Mouse (Mus musculus) hindbrain, embryonic 12.5 days (tissue): ENCODE data around the gene Carns1. TPM values are rescaled to one million over a fixed set of nuclear protein-coding genes. Genes with fewer than 3 reads are reported as not detected.

Experiments
- ATAC-seq: fragments of 200-750 bp; cut with Nextera tagmentation; 2 replicates; pipeline ENCODE4 v1.8.0; 2017; ENCODE audit warnings: moderate TSS enrichment; ENCODE audit not compliant: low FRiP score
- H3K27ac ChIP-seq: fragments of 300-500 bp; sonication (generic); 2 replicates; pipeline ENCODE4 v1.5.1; 2016; ENCODE audit warnings: mild to moderate bottlenecking
- H3K27me3 ChIP-seq: fragments of 300-500 bp; sonication (generic); 2 replicates; pipeline ENCODE4 v1.6.1; 2016; ENCODE audit warnings: mild to moderate bottlenecking
- H3K36me3 ChIP-seq: fragments of 300-500 bp; sonication (generic); 2 replicates; pipeline ENCODE4 v1.6.1; 2016; ENCODE audit warnings: mild to moderate bottlenecking
- H3K4me1 ChIP-seq: fragments of 300-500 bp; sonication (generic); 2 replicates; pipeline ENCODE4 v1.6.1; 2016
- H3K4me2 ChIP-seq: fragments of 300-500 bp; sonication (generic); replicated peaks from 2 replicates; pipeline ENCODE4 v1.6.1; 2016; ENCODE audit warnings: mild to moderate bottlenecking
- H3K4me3 ChIP-seq: fragments of 300-500 bp; sonication (generic); 2 replicates; pipeline ENCODE4 v1.5.1; 2016; ENCODE audit warnings: mild to moderate bottlenecking
- H3K9ac ChIP-seq: fragments of 300-500 bp; sonication (generic); 2 replicates; pipeline ENCODE4 v1.6.1; 2016; ENCODE audit warnings: mild to moderate bottlenecking, moderate library complexity
- H3K9me3 ChIP-seq: fragments of 300-500 bp; sonication (generic); replicated peaks from 2 replicates; pipeline ENCODE4 v1.6.1; 2016; ENCODE audit warnings: mild to moderate bottlenecking
- WGBS: fragments of 180-500 bp; shearing (Covaris S2); methylation state at CpG from one replicate; pipeline ENCODE4 v1.1.7; 2016; 5-methylcytosine and 5-hydroxymethylcytosine counted together
- polyA plus RNA-seq: library from polyadenylated mRNA; unstranded; fragments of >200 nt; fragmentation: Nextera tagmentation; extraction: Ambion mirVana; gene quantifications from 2 replicates; pipeline ENCODE4 v1.2.1, GENCODE M21; 2016

Gene Carns1
- polyA plus RNA-seq, 1 experiment from 2014 or later, result 5.0 TPM

GRCm38 (mm10) chr19:4214071-4214770 is 38.9 kb upstream of the Carns1 start, which contains the start of the genes Clcf1 and AC109138.7:
Gene Clcf1 (plus strand): TSS chr19:4214238.
Gene AC109138.7 (plus strand): TSS chr19:4214357.
- Histone ChIP-seq H3K4me1 (peaks cover 45% of the 10 kb centered on the region), H3K4me3 (peak within 1 kb of the TSS; percentile 63), H3K9ac (peak within 1 kb of the TSS; percentile 78), H3K4me2 (peak within 1 kb of the TSS; percentile 96), H3K36me3 (no peaks in the 10 kb centered on the region), H3K27ac (peak within 1 kb of the TSS; percentile 40; the same call in 1 of the 2 replicates), H3K9me3 (no peaks in the 10 kb centered on the region), H3K27me3 (peaks cover 79% of the 10 kb centered on the region)
- under 1% methylated on average over 43 of the region's 49 CpGs for WGBS
- ATAC-seq, result peak; percentile 42

- no peak overlapping the region for H3K9ac ChIP-seq
- no peak overlapping the region for H3K27ac ChIP-seq
- WGBS, result 3% methylated on average over 9 of the region's 9 CpGs
Observed at GRCm38 (mm10) chr19:4213524-4213974, 38.3 kb upstream of the Carns1 start.

GRCm38 (mm10) chr19:4211891-4212588 is 36.8 kb upstream of the Carns1 start:
- Histone ChIP-seq H3K36me3 (no peaks in the 10 kb centered on the region), H3K4me2 (no peak overlapping the region), H3K27me3 (peaks cover 68% of the 10 kb centered on the region), H3K4me1 (peaks cover 42% of the 10 kb centered on the region), H3K27ac (no peak overlapping the region), H3K9me3 (no peaks in the 10 kb centered on the region), H3K9ac (peak overlapping the region; percentile 13; the same call in 1 of the 2 replicates), H3K4me3 (no peak overlapping the region)
- WGBS, result 16% methylated on average over 4 of the region's 4 CpGs
- no peak for ATAC-seq

More at GRCm38 (mm10) chr19:4213524-4213974, 38.3 kb upstream of the Carns1 start:
- ATAC-seq, result no peak
- Histone ChIP-seq H3K9me3 (no peaks in the 10 kb centered on the region), H3K4me3 (peak overlapping the region; percentile 63; the same call in 1 of the 2 replicates), H3K4me2 (peak overlapping the region; percentile 96), H3K4me1 (peaks cover 45% of the 10 kb centered on the region), H3K36me3 (no peaks in the 10 kb centered on the region), H3K27me3 (peaks cover 83% of the 10 kb centered on the region)

GRCm38 (mm10) chr19:4208563-4208962 is 33.3 kb upstream of the Carns1 start:
- Histone ChIP-seq H3K27ac (no peak overlapping the region), H3K4me2 (no peak overlapping the region), H3K36me3 (no peaks in the 10 kb centered on the region), H3K4me1 (peaks cover 14% of the 10 kb centered on the region), H3K4me3 (no peak overlapping the region), H3K9me3 (no peaks in the 10 kb centered on the region), H3K27me3 (peaks cover 49% of the 10 kb centered on the region), H3K9ac (0 out of 2 replicates have a peak overlapping the region, but pooled peaks have one; percentile 13)
- no peak for ATAC-seq
- 71% methylated on average over 5 of the region's 5 CpGs for WGBS

- Histone ChIP-seq H3K27me3 (peaks cover 37% of the 10 kb centered on the region), H3K4me2 (no peak overlapping the region), H3K27ac (no peak overlapping the region), H3K36me3 (no peaks in the 10 kb centered on the region), H3K9me3 (no peaks in the 10 kb centered on the region), H3K4me1 (peaks cover 8% of the 10 kb centered on the region), H3K9ac (no peak overlapping the region), H3K4me3 (no peak overlapping the region)
- 2% methylated on average over 2 of the region's 2 CpGs for WGBS
- peak; percentile 39; the same call in 1 of the 2 replicates for ATAC-seq
Observed at GRCm38 (mm10) chr19:4206971-4207370, 31.7 kb upstream of the Carns1 start.

GRCm38 (mm10) chr19:4204889-4205288 is 29.6 kb upstream of the Carns1 start:
- H3K9me3 ChIP-seq, result no peaks in the 10 kb centered on the region
- 72% methylated on average over 3 of the region's 4 CpGs for WGBS
- H3K4me1 ChIP-seq, result peaks cover 24% of the 10 kb centered on the region
- H3K9ac ChIP-seq, result no peak overlapping the region
- no peak overlapping the region for H3K27ac ChIP-seq
- H3K4me3 ChIP-seq, result no peak overlapping the region
- no peaks in the 10 kb centered on the region for H3K36me3 ChIP-seq
- no peak overlapping the region for H3K4me2 ChIP-seq
- ATAC-seq, result no peak
- H3K27me3 ChIP-seq, result peaks cover 24% of the 10 kb centered on the region

GRCm38 (mm10) chr19:4203604-4204326 is 28.5 kb upstream of the Carns1 start:
- no peak for ATAC-seq
- Histone ChIP-seq H3K4me2 (no peak overlapping the region), H3K27ac (no peak overlapping the region), H3K9ac (no peak overlapping the region; the same call in 1 of the 2 replicates), H3K4me3 (no peak overlapping the region), H3K36me3 (peaks cover 5% of the 10 kb centered on the region; the same call in 1 of the 2 replicates), H3K9me3 (no peaks in the 10 kb centered on the region), H3K4me1 (peaks cover 24% of the 10 kb centered on the region), H3K27me3 (peaks cover 20% of the 10 kb centered on the region)
- WGBS, result 65% methylated on average over 13 of the region's 13 CpGs

GRCm38 (mm10) chr19:4203148-4203547 is 27.9 kb upstream of the Carns1 start:
- H3K9ac ChIP-seq, result no peak overlapping the region
- H3K4me1 ChIP-seq, result peaks cover 24% of the 10 kb centered on the region
- peaks cover 7% of the 10 kb centered on the region for H3K36me3 ChIP-seq
- no peak overlapping the region for H3K27ac ChIP-seq
- no peak overlapping the region for H3K4me3 ChIP-seq
- peaks cover 20% of the 10 kb centered on the region for H3K27me3 ChIP-seq
- WGBS, result 68% methylated on average over 3 of the region's 3 CpGs
- ATAC-seq, result no peak
- no peak overlapping the region for H3K4me2 ChIP-seq
- no peaks in the 10 kb centered on the region for H3K9me3 ChIP-seq

- no peak overlapping the region for H3K27ac ChIP-seq
- ATAC-seq, result peak; percentile 36; the same call in 1 of the 2 replicates
Observed at GRCm38 (mm10) chr19:4202149-4202548, 26.9 kb upstream of the Carns1 start.

GRCm38 (mm10) chr19:4201291-4201909 is 26.1 kb upstream of the Carns1 start, which contains the start of gene Rad9a:
Gene Rad9a (minus strand): TSS chr19:4201662.
- ATAC-seq, result peak; percentile 85
- H3K27ac ChIP-seq, result peak within 1 kb of the TSS; percentile 41; the same call in 1 of the 2 replicates
- H3K9ac ChIP-seq, result peak within 1 kb of the TSS; percentile 80

More at GRCm38 (mm10) chr19:4202149-4202548, 26.9 kb upstream of the Carns1 start:
- WGBS, result 31% methylated on average over 7 of the region's 7 CpGs
- H3K9me3 ChIP-seq, result no peaks in the 10 kb centered on the region
- peaks cover 24% of the 10 kb centered on the region for H3K4me1 ChIP-seq
- H3K9ac ChIP-seq, result peak overlapping the region; percentile 80
- H3K4me3 ChIP-seq, result peak overlapping the region; percentile 53
- H3K27me3 ChIP-seq, result peaks cover 20% of the 10 kb centered on the region
- H3K36me3 ChIP-seq, result peaks cover 17% of the 10 kb centered on the region
- peak overlapping the region; percentile 94 for H3K4me2 ChIP-seq

GRCm38 (mm10) chr19:4197180-4197579 is 21.9 kb upstream of the Carns1 start:
- WGBS, result 77% methylated on average over 3 of the region's 3 CpGs
- peaks cover 43% of the 10 kb centered on the region for H3K4me1 ChIP-seq
- peaks cover 55% of the 10 kb centered on the region for H3K36me3 ChIP-seq
- H3K4me2 ChIP-seq, result no peak overlapping the region
- 0 out of 2 replicates have a peak overlapping the region, but pooled peaks have one; percentile 18 for H3K9ac ChIP-seq
- no peak overlapping the region for H3K27ac ChIP-seq
- no peak overlapping the region for H3K4me3 ChIP-seq
- H3K27me3 ChIP-seq, result 0 out of 2 replicates have a peak, but pooled peaks cover 2% of the 10 kb centered on the region
- H3K9me3 ChIP-seq, result no peaks in the 10 kb centered on the region
- ATAC-seq, result no peak

More at GRCm38 (mm10) chr19:4201291-4201909, 26.1 kb upstream of the Carns1 start, which contains the start of gene Rad9a:
- Histone ChIP-seq H3K4me1 (peaks cover 31% of the 10 kb centered on the region), H3K36me3 (peaks cover 25% of the 10 kb centered on the region), H3K9me3 (no peaks in the 10 kb centered on the region), H3K4me2 (peak within 1 kb of the TSS; percentile 94), H3K4me3 (peak within 1 kb of the TSS; percentile 53), H3K27me3 (peaks cover 19% of the 10 kb centered on the region)
- WGBS, result under 1% methylated on average over 34 of the region's 34 CpGs
